Mouse (Mus musculus): ENCODE measurements around the gene Agtrap.

The Agtrap gene

DNA sequence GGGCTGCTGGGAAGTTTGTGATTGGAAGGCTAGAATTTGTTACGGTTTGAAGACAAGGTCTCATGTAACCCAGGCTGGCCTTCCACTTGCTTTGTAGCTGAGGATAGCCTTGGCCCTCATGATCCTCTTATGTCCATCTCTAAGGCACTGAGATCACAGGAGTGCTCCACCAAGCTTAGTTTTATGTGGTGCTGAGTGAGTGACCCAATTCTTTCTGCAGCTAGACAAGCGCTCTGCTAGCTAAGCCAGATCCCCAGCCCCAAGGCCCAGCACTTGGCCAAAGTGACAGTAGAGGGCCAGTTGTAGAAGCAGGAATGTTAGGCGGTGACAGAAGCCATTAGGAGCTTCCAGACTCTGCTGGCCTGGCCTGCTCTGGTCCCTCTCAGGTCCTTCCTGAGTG, 16.3 kb upstream of the Agtrap start:
- no peak for ATAC-seq (ENCODE audit: low TSS enrichment)

DNA sequence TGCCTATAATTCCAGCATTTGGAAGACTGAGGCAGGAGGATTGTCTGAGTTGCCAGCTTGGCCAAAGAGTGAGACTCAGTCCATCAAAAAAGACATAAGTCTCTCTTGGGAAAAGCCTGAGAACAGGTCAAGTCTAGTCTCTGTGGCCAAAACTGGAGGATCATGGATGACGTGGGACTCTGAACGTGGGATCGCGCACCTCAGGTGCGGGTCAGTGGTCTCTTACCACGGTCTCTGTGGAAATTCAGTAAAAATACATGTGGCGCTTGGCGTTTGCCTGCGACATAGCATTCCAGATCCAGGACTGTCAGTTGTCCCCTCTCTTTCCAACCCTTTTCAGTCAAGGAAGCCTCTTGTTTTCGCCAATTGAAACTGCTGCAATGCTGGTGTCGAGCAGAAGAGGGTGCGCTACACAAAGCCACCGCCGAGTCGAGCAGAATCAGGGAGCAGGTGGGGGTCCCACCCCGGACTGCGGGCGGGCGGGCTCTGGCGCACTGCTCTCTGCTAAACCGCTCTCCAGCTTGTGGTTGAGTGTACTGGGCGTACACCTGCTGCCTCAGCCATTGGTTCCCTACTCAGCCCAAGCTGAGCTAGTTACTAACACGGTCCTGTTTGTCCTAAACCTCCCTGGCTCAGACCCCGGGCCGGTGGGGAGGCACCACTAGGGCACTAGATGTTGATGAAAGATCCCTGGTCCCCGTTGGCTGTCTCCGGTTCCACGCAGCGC, 14.1 kb upstream of the Agtrap start:
- ATAC-seq (ENCODE audit: low TSS enrichment), result peak; percentile 88

DNA sequence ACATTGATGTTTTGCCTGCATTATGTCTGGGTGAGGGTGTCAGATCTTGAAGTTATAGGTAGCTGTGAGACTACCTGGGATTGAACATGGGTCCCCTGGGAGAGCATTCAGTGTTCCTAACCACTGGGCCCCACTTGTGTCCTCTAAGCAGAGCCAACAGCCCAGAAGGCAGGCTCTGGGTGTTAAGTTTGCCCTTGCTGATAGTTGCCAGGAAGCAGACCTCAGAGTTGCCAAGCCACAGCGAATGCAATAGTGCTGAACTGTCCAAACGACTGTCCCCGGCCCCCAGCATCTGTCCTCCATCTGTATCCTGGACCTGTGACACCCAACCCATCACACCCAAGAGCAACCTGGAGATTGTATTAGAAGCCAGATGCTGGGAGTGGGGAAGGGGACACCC, 10.8 kb upstream of the Agtrap start:
- ATAC-seq (ENCODE audit: low TSS enrichment), result no peak

DNA sequence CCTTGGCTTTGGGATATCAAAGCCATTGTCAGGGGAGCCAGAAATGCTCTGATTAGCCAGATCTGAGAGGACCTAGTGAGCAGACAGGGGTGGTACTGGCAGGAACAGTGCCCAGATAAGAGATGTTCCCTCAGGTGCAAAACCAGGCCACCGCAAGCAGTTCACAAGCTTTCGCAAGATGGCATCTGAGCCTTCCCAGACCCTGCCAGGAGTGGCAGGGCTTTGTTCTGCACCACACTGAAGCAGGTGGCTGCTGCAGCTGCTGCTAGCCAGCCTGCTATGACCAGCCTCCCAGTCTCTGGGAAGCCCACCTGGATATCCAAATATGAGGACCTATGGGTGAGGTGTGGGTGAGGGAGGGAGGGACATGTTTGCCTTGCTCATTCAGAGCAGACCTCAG, 10.1 kb upstream of the Agtrap start:
- ATAC-seq (ENCODE audit: low TSS enrichment), result no peak

DNA sequence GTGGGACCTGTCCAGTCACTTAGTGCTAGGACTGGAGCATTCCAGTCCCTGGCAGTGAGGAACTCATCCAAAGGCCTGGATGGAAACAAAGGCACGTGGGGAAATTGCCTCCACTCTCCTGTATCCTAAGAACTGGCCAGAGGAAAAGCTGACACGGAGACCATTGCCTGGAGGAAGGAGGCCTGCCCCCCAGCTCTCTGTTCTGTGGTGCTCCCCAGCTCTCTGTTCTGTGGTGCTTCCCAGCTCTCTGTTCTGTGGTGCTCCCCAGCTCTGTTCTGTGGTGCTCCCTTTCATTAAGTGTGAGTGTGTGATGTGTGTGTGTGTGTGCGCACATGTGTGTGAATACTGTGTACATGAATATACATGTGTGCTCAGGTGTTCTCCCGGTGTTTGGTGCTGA, 7.2 kb upstream of the Agtrap start:
- ATAC-seq (ENCODE audit: low TSS enrichment), result no peak

DNA sequence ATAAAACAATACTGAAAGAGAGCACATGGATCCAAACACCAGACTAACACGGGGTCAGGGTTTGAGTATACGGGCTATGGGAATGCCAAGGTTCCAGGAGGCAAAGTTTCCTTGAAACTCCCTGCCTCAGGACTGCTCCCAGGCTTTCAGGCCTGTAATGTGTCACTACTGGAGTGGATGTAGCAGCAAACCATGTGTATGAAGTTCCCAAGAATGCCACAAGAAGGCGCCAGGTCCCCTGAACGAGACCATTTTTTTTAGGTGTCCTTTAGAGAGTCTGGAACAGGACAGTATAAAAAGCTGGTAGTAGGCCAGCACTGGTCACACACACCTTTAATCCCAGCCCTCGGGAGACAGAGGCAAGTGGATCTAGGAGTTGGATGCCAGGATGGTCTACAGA, 6.3 kb upstream of the Agtrap start:
- no peak for ATAC-seq (ENCODE audit: low TSS enrichment)

DNA sequence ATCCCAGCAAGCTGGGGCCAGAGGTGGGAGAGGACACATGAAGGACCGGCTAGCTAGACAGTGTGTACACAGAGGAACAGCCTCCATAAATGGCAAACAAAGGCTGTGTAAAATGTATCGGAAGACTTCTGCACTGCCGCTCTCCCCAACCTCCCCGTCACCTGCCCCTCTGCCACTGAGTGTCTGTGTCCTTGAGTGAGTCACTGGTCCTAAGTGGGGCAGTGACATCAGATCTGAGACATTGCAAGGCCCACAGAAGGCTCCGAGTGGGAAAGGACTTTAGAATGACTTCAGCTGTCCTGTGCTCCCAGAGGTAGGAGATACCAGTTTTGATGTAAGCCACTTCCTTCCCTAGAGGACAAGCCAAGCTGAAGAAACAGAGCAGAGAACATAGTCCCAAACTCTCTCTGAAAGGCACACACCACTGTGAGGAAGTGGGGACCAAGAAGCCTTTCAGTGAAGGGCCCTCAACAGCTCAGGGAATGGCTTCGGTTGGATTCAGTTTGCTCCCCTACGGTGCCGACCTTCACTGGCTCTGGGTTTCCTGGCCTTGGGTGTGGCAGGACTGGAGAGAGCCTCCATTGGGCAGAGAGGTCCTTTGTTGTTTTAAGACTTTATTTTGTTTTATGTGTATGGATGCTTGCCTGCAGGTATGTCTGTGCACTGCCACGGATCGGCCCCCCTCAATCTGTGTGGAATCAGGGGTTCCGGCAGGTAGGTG, 4.9 kb upstream of the Agtrap start:
- ATAC-seq (ENCODE audit: low TSS enrichment), result no peak

DNA sequence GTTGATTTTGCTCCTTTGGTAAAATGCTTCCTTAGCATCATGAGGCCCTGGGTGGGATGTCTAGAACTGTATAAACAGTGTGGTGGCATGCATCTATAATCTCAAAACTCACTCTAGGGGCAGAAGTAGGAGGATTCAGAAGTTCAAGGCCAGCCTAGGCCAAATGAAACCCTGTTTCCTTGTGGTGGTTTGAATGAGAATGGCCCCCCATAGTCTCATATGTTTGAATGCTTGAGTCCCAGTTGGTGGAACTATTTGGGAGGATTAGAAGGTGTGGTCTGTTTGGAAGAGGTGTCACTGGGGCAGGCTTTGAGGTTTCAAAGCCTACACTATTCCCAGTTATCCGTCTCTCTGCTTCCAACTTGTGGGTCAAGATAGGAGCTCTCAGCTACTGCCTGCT, 3.4 kb upstream of the Agtrap start:
- no peak for ATAC-seq (ENCODE audit: low TSS enrichment)

DNA sequence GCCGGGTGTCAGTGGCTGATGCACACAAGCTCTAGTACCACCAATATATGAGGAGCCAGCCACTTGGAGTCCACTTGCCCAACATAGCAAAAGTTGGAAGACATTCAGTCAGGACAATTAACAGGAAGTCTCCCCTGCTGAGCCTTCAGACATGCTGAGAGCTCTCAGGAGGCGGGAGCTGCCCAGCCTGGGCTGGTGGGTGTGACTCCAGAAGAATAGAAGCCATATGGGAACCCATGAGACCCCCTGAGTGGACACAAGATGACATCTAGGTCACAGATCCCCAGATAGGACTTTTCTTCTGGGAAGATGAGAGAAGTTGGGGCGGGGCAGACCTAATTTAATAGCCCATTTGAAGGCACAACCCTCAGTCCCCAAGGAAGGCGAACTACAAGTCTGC, 1.3 kb upstream of the Agtrap start:
- no peak for ATAC-seq (ENCODE audit: low TSS enrichment)

DNA sequence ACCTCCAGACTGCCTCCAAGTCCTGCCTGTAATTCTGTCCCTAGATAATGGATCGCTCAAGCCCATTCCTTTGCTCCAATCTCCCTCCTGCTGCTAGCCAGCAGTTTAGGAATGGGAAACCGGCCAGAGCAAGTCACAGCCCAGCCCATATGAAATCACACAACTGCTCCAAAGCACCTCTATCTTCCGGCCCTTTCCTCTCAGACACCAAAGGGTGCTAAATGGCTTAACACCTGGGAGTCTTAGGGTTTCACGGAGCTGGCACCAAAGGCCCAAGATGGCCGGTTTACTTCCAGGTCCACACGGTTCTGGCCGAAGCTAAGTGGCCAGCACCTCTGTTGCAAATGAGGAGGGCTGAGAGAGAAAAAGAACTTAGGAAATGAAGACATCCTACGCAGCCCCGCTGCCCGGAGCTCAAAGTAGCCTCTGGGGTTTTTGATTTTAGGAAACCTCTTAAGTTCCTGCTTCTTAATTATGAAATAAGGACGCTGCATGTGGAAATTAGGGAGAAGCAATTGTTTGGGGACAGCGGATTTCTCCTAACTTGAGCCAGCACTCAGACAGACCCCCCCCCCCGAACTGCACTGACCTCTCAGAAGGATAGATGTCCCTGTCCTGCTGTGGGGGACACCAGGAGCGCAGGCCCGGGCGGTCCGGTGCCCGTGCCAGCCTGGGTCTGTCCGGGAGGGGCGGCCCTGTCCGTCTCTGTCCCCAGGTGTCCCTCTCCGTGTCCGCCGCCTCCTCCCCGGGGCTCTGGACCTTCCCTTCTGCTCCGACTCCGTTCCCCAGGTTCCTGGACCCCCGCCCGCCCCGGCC, 532 bp downstream of the Agtrap start:
- peak; percentile 28; the same call in 1 of the 2 replicates for ATAC-seq (ENCODE audit: low TSS enrichment)

DNA sequence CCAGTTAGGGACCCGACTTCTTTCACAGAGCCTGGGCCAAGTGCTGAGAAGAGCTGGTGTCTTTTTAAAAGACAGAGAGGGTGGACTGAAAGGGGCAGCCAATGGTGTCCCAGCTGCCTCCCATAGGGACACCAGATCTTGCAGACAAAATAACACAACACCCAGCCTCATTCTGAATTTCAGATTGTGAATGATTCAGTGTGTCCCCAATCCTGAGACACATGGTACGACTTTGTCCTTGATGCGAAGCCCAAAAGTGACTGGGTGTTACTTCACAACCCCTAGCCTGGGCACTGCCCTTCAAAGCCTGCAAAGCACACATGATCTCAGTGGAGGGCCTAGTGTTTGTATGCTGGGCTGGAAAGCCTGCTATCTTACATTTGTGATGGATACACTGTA, 1.9 kb downstream of the Agtrap start:
- ATAC-seq (ENCODE audit: low TSS enrichment), result no peak

DNA sequence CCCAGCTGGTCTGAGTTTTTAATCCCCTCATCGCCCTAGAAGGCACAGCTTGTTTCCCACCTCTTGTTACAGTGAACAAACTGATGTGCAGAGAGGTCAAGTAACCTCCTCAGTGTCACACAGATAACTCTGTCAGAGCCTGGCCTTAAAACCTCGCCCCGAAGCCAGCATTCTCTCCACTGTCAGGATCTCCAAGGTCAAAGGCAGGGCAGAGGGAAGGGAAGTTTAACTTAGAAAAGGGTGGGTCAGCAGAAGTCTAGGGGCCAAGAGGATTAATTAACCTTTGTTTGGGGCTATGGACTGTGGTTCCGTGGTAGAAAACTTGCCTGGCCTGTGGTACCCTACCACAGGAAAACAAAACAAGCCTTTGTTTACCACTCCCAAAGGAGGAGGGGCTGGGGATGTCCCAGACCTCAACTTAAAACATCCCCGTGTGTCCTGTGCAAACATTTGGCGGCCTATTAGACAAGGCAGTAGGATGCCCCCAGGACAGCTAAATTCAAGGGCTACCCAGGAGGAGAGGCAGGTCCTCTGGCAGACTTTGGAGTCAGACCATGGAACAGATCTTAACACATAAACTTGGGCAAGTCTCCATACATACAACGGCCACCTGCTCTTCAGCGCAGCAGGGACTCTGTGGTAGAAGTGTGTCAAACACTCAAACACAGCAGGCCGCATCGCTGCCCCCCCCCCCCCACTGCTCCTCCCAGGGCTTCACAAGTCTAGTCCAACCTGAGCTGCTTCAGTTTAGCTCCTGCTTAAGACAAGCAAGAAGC, 2.5 kb downstream of the Agtrap start:
- ATAC-seq (ENCODE audit: low TSS enrichment), result no peak

DNA sequence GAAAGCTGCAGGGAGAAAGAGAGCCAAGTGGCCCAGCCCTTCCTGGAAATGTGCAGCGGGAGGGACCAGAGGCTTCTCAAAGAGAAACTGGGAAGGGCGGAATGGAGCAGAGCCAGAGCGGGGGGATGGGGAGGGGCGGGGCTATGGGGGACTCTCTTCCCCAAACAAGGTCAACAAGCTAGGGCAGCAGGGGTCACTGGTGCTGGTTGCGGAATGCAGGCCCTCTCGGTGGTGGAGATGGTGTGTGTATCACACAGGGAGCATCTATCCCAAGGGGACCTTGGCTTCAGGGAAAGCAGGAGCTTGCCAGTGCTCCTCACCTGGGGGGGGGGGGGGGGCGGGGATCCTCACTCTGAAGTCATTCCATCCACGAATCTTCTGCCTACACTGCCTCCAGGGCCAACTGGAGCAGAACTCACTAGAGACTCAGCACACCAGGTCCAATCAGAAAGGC, 3.5 kb downstream of the Agtrap start:
- ATAC-seq (ENCODE audit: low TSS enrichment), result no peak

DNA sequence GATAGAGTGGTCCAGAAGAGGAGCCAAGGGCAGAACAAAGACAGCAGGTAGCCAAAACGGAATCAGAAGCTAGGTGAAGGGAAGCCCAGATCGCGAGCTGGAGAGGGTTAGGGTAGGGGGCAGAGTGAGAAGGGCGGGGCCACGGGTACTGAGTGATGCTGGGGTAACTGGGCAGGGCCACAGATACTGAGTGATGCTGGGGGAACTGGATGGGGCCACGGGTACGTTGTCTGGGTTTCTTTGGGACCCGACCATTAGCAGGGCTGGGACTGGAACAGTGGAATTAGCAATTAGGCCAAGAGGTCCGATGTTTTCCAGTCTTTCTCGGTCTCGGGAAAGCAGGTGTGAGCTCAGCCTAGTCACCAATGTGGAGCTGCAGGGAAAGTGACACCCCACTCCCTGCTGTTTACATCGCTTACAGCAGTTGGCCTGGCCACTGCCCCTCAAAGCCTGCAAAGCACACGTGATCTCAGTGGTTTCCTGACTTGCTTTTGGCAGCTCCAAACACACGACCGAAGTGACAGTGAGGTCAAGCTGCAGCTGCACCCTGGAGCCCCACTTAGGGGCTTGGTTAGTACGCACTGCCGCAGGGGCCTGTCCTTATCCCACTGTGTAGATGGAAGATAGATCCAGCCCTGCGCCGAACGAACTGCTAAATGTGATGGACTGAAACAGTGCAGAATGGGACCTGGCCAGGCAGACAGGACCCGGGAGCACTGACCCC, 4.5 kb downstream of the Agtrap start:
- no peak for ATAC-seq (ENCODE audit: low TSS enrichment)

DNA sequence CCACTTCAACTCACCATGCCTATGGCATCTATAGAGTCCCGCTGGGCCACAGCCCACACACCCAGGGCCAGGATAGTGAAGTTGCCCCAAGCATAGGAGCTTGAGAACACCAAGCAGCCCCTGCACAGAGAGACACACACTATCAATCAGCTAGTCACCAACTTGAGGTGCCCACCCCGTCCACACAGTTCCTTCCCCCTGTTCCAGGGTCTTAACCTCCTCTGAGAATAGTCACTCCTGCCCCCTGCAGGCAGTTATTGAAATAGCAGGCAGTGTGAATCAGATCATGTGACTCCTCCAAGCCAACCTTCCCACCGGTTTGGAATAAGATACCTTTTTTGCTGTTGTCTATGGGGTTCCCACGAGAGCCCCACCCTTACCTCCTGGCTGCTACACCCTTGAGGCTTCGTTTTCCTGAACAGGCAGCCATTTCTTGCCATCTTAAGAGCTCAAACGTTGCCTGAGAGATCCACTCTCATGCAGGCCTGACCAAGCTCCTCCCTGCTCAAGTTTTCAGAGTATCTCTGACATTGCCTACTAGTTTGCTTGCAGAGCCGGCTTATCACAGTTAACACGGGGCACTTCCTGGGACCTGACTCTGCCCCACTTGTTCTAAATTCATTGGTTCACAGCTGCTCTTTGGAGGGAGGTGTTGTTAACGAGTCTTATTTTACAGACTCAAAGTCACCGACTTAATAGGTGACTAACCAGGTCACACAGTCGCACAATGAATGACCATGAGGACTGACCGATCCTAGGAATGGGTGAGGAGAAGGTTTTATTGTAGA, 5.4 kb downstream of the Agtrap start:
- ATAC-seq (ENCODE audit: low TSS enrichment), result no peak

DNA sequence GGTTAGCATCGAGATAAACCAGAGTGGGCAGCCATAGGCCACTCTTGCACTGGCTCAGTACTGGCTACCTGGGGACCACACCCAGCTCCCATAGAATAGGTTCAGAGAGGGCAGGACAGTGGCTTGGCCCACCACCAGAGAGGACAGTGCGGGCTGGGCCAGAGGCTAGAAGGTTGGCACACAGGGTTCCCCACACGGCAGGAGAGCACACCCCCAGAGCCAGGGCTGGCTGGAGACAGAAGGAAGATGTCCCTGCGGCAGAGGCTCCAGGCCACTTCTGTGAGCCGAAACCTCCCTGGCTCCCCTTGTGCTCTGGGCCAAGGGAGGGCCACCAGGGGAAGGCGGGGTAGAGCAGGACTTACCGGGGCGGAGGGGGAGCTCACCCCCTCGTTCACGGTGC, 6.6 kb downstream of the Agtrap start:
- no peak for ATAC-seq (ENCODE audit: low TSS enrichment)

DNA sequence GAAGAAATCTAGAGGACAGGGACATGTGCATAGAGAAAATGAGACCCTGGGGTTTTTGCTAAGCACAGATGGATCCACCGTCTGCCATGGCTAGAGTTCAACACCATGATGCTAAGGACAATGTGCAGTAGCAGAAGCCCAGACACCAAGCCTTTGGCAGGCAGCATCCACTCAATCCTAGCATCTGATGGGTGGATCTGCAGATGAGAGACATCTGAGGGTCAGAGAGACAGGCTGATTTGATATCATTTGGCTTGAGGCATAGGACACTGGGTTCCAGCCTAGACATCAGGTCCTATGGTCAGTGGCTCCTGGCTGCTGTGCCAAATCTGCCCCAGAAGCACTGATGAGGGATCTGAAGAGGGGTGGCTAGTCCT, 7.2 kb downstream of the Agtrap start:
- ATAC-seq (ENCODE audit: low TSS enrichment), result no peak

DNA sequence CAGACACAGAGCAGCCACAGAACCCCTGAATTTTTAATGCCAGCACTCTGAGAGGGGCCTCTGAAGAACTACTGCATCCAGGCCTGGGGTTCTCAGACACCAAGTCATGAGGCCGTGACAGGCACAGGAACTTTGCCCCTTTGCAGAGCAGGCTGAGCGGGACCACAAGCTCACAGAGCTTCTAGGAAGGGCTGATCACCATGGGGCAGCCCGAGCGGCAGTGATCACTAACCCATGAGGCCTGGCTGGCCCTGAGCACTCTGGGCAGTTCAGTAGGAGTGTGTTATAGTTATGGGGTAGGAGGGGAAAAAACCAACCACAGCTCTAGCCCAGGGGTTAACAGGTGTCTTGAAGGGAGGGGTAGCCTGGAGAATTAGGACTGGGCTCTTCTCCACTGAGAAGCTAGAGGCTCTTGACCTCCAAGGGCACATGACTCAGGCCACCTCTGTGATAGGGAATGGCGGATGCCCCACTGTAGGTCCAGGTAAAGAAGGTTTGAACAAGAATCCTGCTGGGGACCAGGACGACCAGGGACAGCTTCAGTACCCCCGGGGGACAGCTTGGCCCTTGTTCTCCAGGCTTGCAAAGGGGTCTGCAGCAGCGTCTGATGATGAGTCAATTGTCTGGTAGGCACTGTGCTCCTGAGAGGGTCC, 7.8 kb downstream of the Agtrap start:
- no peak for ATAC-seq (ENCODE audit: low TSS enrichment)

DNA sequence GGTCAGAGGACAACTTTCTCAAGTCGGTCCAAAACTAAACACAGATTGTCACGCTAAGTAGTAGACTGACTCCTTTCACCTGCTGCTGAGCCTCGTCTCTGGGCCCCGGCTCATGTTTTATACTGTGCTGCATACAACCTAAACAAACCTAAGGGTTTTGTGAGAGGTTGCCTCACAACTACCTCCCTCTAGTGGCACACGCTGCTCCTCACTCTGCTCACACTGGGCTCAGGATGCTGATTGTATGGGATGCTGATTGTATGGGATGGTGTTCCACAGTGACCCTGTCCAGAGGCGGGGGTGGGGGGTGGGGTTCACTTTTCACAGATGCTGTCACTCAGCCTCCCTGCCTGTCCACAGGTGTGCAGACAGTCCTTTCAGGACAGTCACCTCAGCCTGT, 8.6 kb downstream of the Agtrap start:
- no peak for ATAC-seq (ENCODE audit: low TSS enrichment)

DNA sequence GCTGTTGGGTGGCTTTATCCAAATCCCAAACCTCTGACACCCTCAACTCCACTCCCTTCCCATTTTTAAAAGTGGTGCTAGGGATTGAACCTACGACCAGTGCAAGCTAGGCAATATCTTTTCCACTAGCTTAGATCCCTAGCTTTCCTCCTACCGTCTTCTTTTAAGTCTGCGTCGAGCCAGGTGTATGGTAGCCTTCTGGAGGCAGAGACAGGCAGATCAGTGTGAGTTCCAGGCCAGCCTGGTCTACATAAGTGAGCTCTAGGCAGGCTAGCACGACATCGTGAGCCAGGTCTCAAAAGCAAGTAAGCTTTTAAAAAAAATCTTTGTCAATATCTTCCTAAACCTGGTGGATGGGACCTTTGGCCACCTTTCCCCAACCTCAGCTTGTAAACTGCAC, 11.9 kb downstream of the Agtrap start:
- ATAC-seq (ENCODE audit: low TSS enrichment), result no peak
